Mouse (Mus musculus): ENCODE measurements around the gene Plekho1. TPM values are rescaled to one million over a fixed set of nuclear protein-coding genes. Genes with fewer than 3 reads are reported as not detected.
"Not testable (repeated sequence)": the region's sequence is repeated elsewhere in the genome, so short reads cannot be mapped to it uniquely, and the experiment has no call there.

Plekho1 gene
- polyA plus RNA-seq, 1 experiment from 2014 or later, result 46.1 TPM

DNA sequence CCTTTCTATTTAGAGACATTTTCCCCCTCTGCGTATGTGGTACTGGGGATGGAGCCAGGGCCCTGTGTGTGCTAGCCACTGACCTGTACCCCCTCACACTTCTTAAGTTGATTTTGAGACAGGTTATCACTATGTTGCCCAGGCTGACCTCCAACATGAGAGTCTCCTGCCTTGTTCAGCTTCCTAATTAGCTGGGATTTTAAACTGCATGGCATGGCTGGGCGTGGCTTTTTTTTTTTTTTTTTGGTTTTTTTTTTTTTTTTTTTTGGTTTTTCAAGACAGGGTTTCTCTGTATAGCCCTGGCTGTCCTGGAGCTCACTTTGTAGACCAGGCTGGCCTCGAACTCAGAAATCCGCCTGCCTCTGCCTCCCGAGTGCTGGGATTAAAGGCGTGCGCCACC, 18.2 kb downstream of the Plekho1 start:
- not testable (repeated sequence) for H3K27ac ChIP-seq (ENCODE audit: low read length); H3K9ac ChIP-seq (ENCODE audit: low read depth, low read length); H3K4me2 ChIP-seq (ENCODE audit: low read length); H3K4me1 ChIP-seq (ENCODE audit: control insufficient read depth, insufficient read depth, low read length); ATAC-seq; H3K9me3 ChIP-seq (replicated peaks; ENCODE audit: control insufficient read depth, low read length, poor library complexity, severe bottlenecking); H3K4me3 ChIP-seq (ENCODE audit: low read depth, low read length); H3K36me3 ChIP-seq (ENCODE audit: control insufficient read depth, insufficient read depth, low read length); H3K27me3 ChIP-seq (ENCODE audit: control insufficient read depth, insufficient read depth, low read depth, low read length)
- WGBS, result 95% methylated on average over 7 of the region's 7 CpGs

DNA sequence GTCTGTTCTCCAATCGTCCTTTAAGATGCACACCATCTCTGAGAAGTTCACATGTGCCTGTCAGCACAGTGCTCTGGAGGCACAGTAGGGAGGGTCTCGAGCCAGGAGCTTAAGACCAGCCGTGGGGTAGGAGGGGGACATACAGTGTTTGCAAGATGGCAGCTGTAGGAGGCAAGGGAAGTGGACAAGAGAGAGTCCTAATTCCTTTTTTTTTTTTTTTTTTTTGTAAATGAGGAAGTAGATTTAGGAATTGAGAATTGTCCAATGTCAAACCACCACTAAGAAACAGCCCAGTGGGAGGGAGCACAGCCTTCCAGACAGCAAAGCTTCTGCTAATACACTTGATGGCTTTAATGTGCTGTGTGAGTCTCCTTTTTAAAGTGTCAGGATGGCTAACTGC, 18.7 kb downstream of the Plekho1 start:
- no peaks in the 10 kb centered on the region for H3K9me3 ChIP-seq (replicated peaks; ENCODE audit: control insufficient read depth, low read length, poor library complexity, severe bottlenecking)
- no peaks in the 10 kb centered on the region for H3K36me3 ChIP-seq (ENCODE audit: control insufficient read depth, insufficient read depth, low read length)
- WGBS, result 58% methylated on average over 3 of the region's 3 CpGs
- peaks cover 3% of the 10 kb centered on the region for H3K4me1 ChIP-seq (ENCODE audit: control insufficient read depth, insufficient read depth, low read length)
- peaks cover 4% of the 10 kb centered on the region; the same call in 1 of the 2 replicates for H3K27me3 ChIP-seq (ENCODE audit: control insufficient read depth, insufficient read depth, low read depth, low read length)
- no peak overlapping the region for H3K27ac ChIP-seq (ENCODE audit: low read length)
- no peak overlapping the region for H3K4me3 ChIP-seq (ENCODE audit: low read depth, low read length)
- no peak overlapping the region for H3K9ac ChIP-seq (ENCODE audit: low read depth, low read length)
- no peak overlapping the region for H3K4me2 ChIP-seq (ENCODE audit: low read length)
- no peak for ATAC-seq

DNA sequence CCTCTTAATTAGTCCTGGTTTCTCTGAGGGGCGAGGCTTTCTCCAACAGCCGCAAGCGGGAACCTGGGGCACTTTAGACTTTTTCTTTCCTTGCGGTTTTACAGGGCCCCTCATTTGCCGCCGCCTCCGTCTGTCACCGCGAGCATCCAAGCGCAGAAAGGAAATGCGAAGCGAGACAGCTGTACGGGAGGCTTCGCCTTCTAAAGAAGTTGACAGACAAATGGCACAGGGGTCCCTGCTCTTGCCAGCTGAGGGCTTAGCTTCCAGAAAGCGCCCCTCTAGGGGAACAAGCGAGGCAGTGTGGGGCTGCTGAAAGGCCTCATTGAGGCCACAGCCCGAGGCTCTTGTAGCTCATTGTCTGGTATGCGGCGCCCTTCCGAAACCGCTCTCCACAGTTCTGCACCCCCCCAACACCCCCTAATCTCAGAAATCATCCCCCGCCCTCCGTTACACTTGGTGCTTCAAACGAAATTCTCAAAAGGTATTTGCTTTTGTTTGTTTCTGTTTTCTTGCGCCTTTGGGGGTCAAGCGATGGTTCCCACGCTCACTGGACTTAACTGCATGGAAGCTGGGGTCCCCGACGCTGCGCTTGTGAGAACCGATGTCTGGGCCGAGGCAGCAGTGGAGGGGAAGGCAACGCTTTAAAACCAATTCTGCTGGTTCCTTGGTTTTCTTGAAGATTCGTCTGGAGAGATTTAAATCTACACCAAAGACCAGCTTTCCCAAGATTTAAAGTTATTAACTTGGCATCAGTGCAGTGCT, 22.7 kb downstream of the Plekho1 start:
- Histone ChIP-seq H3K36me3 (ENCODE audit: control insufficient read depth, insufficient read depth, low read length) (no peaks in the 10 kb centered on the region), H3K9me3 (replicated peaks; ENCODE audit: control insufficient read depth, low read length, poor library complexity, severe bottlenecking) (no peaks in the 10 kb centered on the region), H3K27me3 (ENCODE audit: control insufficient read depth, insufficient read depth, low read depth, low read length) (peaks cover 4% of the 10 kb centered on the region; the same call in 1 of the 2 replicates), H3K4me3 (ENCODE audit: low read depth, low read length) (peak overlapping the region; percentile 21), H3K27ac (ENCODE audit: low read length) (peak overlapping the region; percentile 43), H3K4me2 (ENCODE audit: low read length) (peak overlapping the region; percentile 45), H3K9ac (ENCODE audit: low read depth, low read length) (peak overlapping the region; percentile 3; the same call in 1 of the 2 replicates), H3K4me1 (ENCODE audit: control insufficient read depth, insufficient read depth, low read length) (peaks cover 3% of the 10 kb centered on the region)
- 2% methylated on average over 34 of the region's 34 CpGs for whole genome bisulfite sequencing
- ATAC-seq, result peak; percentile 90

DNA sequence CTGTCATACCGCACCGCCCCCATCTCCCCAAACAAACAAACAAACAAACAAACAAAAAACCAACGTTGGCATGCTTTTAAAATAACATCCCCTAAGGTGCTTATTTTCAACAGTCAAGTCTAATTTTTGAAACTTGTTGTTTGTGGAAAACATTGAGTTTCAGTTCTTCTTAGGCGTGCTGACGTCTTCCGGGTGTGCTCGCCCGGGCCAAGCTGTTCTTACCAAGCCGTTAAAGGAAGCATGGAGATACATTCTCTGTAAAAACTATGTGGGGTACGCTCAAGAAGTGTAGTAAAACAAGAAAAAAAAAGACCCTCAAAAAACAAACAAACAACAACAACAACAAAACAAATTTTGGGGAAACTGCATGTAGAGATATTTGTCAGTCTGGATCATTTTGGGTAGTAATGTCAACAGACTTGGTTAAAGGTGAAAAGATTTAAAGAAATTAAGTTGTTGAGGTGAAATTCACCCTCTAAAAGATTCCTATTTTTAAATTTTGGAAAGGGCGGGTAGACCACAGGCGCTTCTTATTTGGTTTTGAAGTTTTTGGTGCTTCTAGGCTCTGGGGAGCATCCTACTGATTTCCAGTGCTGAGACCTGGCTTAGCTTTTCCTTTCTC, 23.4 kb downstream of the Plekho1 start:
- Histone ChIP-seq H3K9ac (ENCODE audit: low read depth, low read length) (no peak overlapping the region), H3K27me3 (ENCODE audit: control insufficient read depth, insufficient read depth, low read depth, low read length) (peaks cover 4% of the 10 kb centered on the region; the same call in 1 of the 2 replicates), H3K36me3 (ENCODE audit: control insufficient read depth, insufficient read depth, low read length) (no peaks in the 10 kb centered on the region), H3K9me3 (replicated peaks; ENCODE audit: control insufficient read depth, low read length, poor library complexity, severe bottlenecking) (no peaks in the 10 kb centered on the region), H3K4me3 (ENCODE audit: low read depth, low read length) (peak overlapping the region; percentile 21), H3K4me1 (ENCODE audit: control insufficient read depth, insufficient read depth, low read length) (peaks cover 3% of the 10 kb centered on the region), H3K4me2 (ENCODE audit: low read length) (peak overlapping the region; percentile 45), H3K27ac (ENCODE audit: low read length) (peak overlapping the region; percentile 43; the same call in 1 of the 2 replicates)
- WGBS, result 74% methylated on average over 12 of the region's 12 CpGs
- no peak for ATAC-seq

DNA sequence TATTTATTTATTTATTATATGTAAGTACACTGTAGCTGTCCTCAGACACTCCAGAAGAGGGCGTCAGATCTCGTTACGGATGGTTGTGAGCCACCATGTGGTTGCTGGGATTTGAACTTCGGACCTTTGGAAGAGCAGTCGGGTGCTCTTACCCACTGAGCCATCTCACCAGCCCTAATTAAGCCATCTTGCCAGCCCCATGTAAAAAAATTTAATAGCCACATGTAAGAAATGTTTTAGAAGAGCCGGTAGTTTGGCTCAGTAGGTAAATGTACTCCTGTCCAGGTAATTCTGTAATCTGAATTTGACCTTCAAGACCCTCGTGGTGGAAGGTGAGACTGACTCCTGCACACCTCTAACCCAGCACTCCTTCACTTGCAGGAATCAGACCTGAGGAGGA, 25.1 kb downstream of the Plekho1 start:
- H3K4me3 ChIP-seq (ENCODE audit: low read depth, low read length); H3K4me1 ChIP-seq (ENCODE audit: control insufficient read depth, insufficient read depth, low read length); H3K4me2 ChIP-seq (ENCODE audit: low read length); H3K36me3 ChIP-seq (ENCODE audit: control insufficient read depth, insufficient read depth, low read length); H3K27ac ChIP-seq (ENCODE audit: low read length); ATAC-seq; H3K9me3 ChIP-seq (replicated peaks; ENCODE audit: control insufficient read depth, low read length, poor library complexity, severe bottlenecking); H3K9ac ChIP-seq (ENCODE audit: low read depth, low read length); H3K27me3 ChIP-seq (ENCODE audit: control insufficient read depth, insufficient read depth, low read depth, low read length): not testable (repeated sequence)
- WGBS, result 76% methylated on average over 4 of the region's 7 CpGs

DNA sequence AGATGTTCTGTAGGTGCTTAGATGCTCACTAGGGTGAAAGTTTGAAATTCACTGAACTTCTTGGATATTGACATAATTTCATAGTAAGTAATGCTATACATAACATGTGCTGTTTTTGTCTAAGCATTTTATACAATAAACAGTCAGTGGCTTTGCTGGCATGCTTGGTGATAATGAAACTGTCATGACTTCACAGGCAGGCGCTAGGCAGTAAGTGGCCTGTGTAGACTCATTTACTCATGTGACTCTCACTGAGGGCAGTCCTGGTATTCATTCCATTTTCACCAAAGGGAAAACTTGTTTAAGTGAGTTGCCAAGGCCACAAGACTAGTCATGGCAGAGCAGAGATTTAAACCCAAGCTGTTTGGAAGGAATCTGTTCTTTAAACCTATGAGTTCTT, 26.5 kb downstream of the Plekho1 start:
- Histone ChIP-seq H3K27ac (ENCODE audit: low read length) (no peak overlapping the region), H3K4me3 (ENCODE audit: low read depth, low read length) (no peak overlapping the region), H3K9me3 (replicated peaks; ENCODE audit: control insufficient read depth, low read length, poor library complexity, severe bottlenecking) (no peaks in the 10 kb centered on the region), H3K4me1 (ENCODE audit: control insufficient read depth, insufficient read depth, low read length) (peaks cover 9% of the 10 kb centered on the region), H3K36me3 (ENCODE audit: control insufficient read depth, insufficient read depth, low read length) (no peaks in the 10 kb centered on the region), H3K27me3 (ENCODE audit: control insufficient read depth, insufficient read depth, low read depth, low read length) (peaks cover 4% of the 10 kb centered on the region; the same call in 1 of the 2 replicates), H3K4me2 (ENCODE audit: low read length) (no peak overlapping the region), H3K9ac (ENCODE audit: low read depth, low read length) (no peak overlapping the region)
- ATAC-seq, result no peak
- 91% methylated on average over 1 of the region's 1 CpGs for WGBS

DNA sequence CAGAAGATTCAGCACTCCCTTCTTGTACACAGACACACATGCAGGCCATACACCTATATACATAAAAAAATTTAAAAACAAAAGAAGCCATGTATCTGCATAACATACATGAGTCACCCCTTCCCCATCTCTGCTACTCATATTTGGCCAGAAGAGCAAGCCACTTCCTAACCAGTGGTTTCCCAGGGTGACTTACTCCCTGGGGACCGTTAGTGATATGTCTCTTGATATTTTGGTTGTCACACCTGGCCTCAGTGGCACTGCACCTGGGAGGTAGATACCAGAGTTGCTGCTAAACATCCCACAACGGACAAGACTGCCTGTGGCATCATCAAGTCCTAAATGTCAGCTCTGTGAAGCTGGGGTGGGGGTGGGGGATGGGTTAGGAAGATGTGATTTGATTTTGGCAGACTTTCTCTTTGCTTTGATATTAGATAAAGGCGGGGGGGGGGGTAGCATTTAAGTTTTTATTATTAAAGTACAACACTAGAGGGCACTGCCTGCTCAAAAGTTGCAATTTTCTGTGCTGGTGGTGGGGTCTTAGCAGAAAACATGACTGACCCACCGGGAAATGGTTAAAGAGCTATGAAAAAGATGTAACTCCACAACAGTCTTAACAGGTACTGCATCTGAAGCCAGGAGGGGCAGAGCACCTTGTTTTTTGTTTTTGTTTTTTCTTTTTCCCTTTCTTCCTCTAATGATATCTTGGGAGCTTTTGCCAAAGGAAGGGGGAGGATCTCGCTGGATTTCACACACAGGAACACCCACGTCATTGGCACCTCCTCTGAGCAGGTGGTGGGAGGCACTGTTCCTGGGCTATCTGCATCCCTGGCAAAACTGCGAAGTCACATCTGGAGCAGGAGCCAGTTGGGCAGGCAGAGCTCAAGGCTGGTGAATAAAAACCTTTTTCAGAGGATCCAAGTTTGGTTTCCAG, 30.0 kb downstream of the Plekho1 start:
- H3K27me3 ChIP-seq (ENCODE audit: control insufficient read depth, insufficient read depth, low read depth, low read length), result no peaks in the 10 kb centered on the region
- WGBS, result 7% methylated on average over 7 of the region's 7 CpGs
- H3K27ac ChIP-seq (ENCODE audit: low read length), result no peak overlapping the region
- H3K36me3 ChIP-seq (ENCODE audit: control insufficient read depth, insufficient read depth, low read length), result no peaks in the 10 kb centered on the region
- peak overlapping the region; percentile 44; the same call in 1 of the 2 replicates for H3K9ac ChIP-seq (ENCODE audit: low read depth, low read length)
- H3K4me1 ChIP-seq (ENCODE audit: control insufficient read depth, insufficient read depth, low read length), result peaks cover 6% of the 10 kb centered on the region; the same call in 1 of the 2 replicates
- H3K4me2 ChIP-seq (ENCODE audit: low read length), result peak overlapping the region; percentile 45
- H3K9me3 ChIP-seq (replicated peaks; ENCODE audit: control insufficient read depth, low read length, poor library complexity, severe bottlenecking), result no peaks in the 10 kb centered on the region
- no peak for ATAC-seq
- H3K4me3 ChIP-seq (ENCODE audit: low read depth, low read length), result peak overlapping the region; percentile 12; the same call in 1 of the 2 replicates

DNA sequence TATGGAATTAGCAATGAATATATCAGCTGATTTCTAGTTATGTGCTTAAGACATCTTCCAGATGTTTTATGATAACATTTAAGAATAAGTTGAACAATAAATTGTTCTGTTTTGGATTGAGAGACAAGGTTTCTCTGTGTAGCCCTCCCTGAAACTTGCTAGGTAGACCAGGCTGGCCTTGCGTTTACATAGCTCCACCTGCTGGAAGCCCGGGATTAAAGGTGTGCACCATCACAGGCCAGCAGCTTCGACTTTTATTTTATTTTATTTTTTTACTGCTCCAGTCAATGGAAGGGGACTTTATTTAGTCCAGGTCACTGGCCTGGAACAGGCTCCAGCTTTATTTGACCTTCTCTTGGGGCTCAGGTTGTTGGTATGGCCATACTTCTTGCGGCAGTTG, 32.1 kb downstream of the Plekho1 start:
- Histone ChIP-seq H3K4me2 (ENCODE audit: low read length) (no peak overlapping the region), H3K27ac (ENCODE audit: low read length) (no peak overlapping the region), H3K36me3 (ENCODE audit: control insufficient read depth, insufficient read depth, low read length) (no peaks in the 10 kb centered on the region), H3K9me3 (replicated peaks; ENCODE audit: control insufficient read depth, low read length, poor library complexity, severe bottlenecking) (no peaks in the 10 kb centered on the region), H3K4me3 (ENCODE audit: low read depth, low read length) (no peak overlapping the region), H3K9ac (ENCODE audit: low read depth, low read length) (no peak overlapping the region), H3K27me3 (ENCODE audit: control insufficient read depth, insufficient read depth, low read depth, low read length) (no peaks in the 10 kb centered on the region), H3K4me1 (ENCODE audit: control insufficient read depth, insufficient read depth, low read length) (peaks cover 6% of the 10 kb centered on the region; the same call in 1 of the 2 replicates)
- ATAC-seq, result no peak
- WGBS, result 48% methylated on average over 4 of the region's 4 CpGs
